Mouse (Mus musculus) liver, embryonic 14.5 days (tissue): Measurements from ENCODE around the gene Akap10.

Source experiments
- CTCF ChIP-seq: IDR thresholded peaks from 2 replicates; pipeline ENCODE4 v1.5.1; 2016; ENCODE audit warnings: antibody characterized with exemption, low read depth, control low read depth
- EP300 ChIP-seq: IDR thresholded peaks from 2 replicates; pipeline ENCODE4 v1.6.1; 2016; ENCODE audit warnings: antibody characterized with exemption, low read depth

DNA sequence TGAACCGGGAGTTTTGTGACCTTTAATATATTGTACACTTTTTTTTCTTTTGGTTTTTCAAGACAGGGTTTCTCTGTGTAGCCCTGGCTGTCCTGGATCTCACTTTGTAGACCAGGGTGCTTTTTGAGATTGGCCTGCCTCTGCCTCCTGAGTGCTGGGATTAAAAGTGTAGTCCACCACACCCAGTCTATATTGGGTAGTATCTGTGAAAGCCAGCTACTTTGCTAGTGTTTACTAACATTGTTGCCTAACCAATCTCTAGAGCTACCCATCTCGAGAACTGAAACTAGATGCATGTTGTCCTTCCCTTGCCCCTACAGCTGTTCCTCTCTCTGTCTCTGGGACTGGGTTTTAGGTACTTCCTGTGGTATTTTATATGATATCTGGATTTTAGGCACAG lies 30.0 kb upstream of the Akap10 start:
- TF ChIP-seq CTCF: no peak
- TF ChIP-seq EP300: peak; percentile 70
